Mouse (Mus musculus): Measurements from ENCODE around the gene Scyl1. TPM values are rescaled to one million over a fixed set of nuclear protein-coding genes. Genes with fewer than 3 reads are reported as not detected.

Gene Scyl1
- polyA plus RNA-seq, 1 experiment from 2014 or later, result 86.3 TPM

- Histone ChIP-seq H3K4me3 (ENCODE audit: low read depth, low read length) (no peak overlapping the region), H3K4me2 (ENCODE audit: low read length) (no peak overlapping the region), H3K4me1 (ENCODE audit: control insufficient read depth, insufficient read depth, low read length) (peaks cover 25% of the 10 kb centered on the region), H3K9ac (ENCODE audit: low read depth, low read length) (no peak overlapping the region), H3K36me3 (ENCODE audit: control insufficient read depth, insufficient read depth, low read length) (peaks cover 14% of the 10 kb centered on the region), H3K27me3 (ENCODE audit: control insufficient read depth, insufficient read depth, low read depth, low read length) (no peaks in the 10 kb centered on the region), H3K27ac (ENCODE audit: low read length) (no peak overlapping the region), H3K9me3 (replicated peaks; ENCODE audit: control insufficient read depth, low read length, poor library complexity, severe bottlenecking) (no peaks in the 10 kb centered on the region)
- 92% methylated on average over 6 of the region's 6 CpGs for WGBS
- no peak for ATAC-seq
These were observed 50.0 kb downstream of the Scyl1 start for GRCm38 (mm10) chr19:5721233-5721632.

DNA sequence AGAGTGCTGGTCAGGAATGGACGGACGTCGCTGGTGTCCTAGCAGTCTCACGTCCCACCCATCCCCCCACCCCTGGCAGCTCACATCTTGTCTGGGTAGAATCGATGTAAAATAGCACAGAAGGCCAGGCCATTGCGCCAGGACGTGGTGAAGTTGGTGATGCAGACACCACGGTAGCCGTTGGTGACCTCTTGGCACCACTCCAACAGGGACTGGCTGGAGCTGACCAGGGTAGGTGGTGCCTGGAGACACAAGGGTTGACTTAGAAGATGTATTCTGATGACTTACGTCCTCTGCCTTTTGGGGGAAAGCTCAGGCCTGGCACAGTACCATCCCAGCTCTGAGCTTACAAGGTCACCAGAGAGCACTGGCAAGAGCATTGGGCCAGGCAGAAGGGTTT lies 54.3 kb downstream of the Scyl1 start:
- Histone ChIP-seq H3K27ac (ENCODE audit: low read length) (peak overlapping the region; percentile 48), H3K36me3 (ENCODE audit: control insufficient read depth, insufficient read depth, low read length) (peaks cover 14% of the 10 kb centered on the region), H3K4me1 (ENCODE audit: control insufficient read depth, insufficient read depth, low read length) (peaks cover 23% of the 10 kb centered on the region), H3K9ac (ENCODE audit: low read depth, low read length) (peak overlapping the region; percentile 60; the same call in 1 of the 2 replicates), H3K4me2 (ENCODE audit: low read length) (peak overlapping the region; percentile 52), H3K27me3 (ENCODE audit: control insufficient read depth, insufficient read depth, low read depth, low read length) (no peaks in the 10 kb centered on the region), H3K9me3 (replicated peaks; ENCODE audit: control insufficient read depth, low read length, poor library complexity, severe bottlenecking) (no peaks in the 10 kb centered on the region), H3K4me3 (ENCODE audit: low read depth, low read length) (no peak overlapping the region)
- WGBS, result 49% methylated on average over 10 of the region's 10 CpGs
- no peak for ATAC-seq

GRCm38 (mm10) chr19:5715793-5716688 lies 55.2 kb downstream of the Scyl1 start:
- 17% methylated on average over 43 of the region's 43 CpGs for WGBS
- H3K27ac ChIP-seq (ENCODE audit: low read length), result peak overlapping the region; percentile 61
- H3K36me3 ChIP-seq (ENCODE audit: control insufficient read depth, insufficient read depth, low read length), result peaks cover 9% of the 10 kb centered on the region

GRCm38 (mm10) chr19:5713730-5714129 lies 57.5 kb downstream of the Scyl1 start:
- 23% methylated on average over 2 of the region's 2 CpGs for WGBS
- Histone ChIP-seq H3K9ac (ENCODE audit: low read depth, low read length) (no peak overlapping the region), H3K36me3 (ENCODE audit: control insufficient read depth, insufficient read depth, low read length) (peaks cover 8% of the 10 kb centered on the region), H3K4me3 (ENCODE audit: low read depth, low read length) (peak overlapping the region; percentile 2; the same call in 1 of the 2 replicates), H3K9me3 (replicated peaks; ENCODE audit: control insufficient read depth, low read length, poor library complexity, severe bottlenecking) (no peaks in the 10 kb centered on the region), H3K27me3 (ENCODE audit: control insufficient read depth, insufficient read depth, low read depth, low read length) (no peaks in the 10 kb centered on the region), H3K27ac (ENCODE audit: low read length) (no peak overlapping the region), H3K4me1 (ENCODE audit: control insufficient read depth, insufficient read depth, low read length) (peaks cover 23% of the 10 kb centered on the region), H3K4me2 (ENCODE audit: low read length) (peak overlapping the region; percentile 35)
- ATAC-seq, result no peak

More at GRCm38 (mm10) chr19:5715793-5716688, 55.2 kb downstream of the Scyl1 start:
- Histone ChIP-seq H3K9ac (ENCODE audit: low read depth, low read length) (peak overlapping the region; percentile 60), H3K4me2 (ENCODE audit: low read length) (peak overlapping the region; percentile 52), H3K27me3 (ENCODE audit: control insufficient read depth, insufficient read depth, low read depth, low read length) (no peaks in the 10 kb centered on the region), H3K4me1 (ENCODE audit: control insufficient read depth, insufficient read depth, low read length) (peaks cover 23% of the 10 kb centered on the region), H3K4me3 (ENCODE audit: low read depth, low read length) (peak overlapping the region; percentile 40), H3K9me3 (replicated peaks; ENCODE audit: control insufficient read depth, low read length, poor library complexity, severe bottlenecking) (no peaks in the 10 kb centered on the region)
- ATAC-seq, result peak; percentile 74

GRCm38 (mm10) chr19:5713255-5713654 lies 58.0 kb downstream of the Scyl1 start:
- Histone ChIP-seq H3K9ac (ENCODE audit: low read depth, low read length) (no peak overlapping the region), H3K36me3 (ENCODE audit: control insufficient read depth, insufficient read depth, low read length) (peaks cover 13% of the 10 kb centered on the region), H3K9me3 (replicated peaks; ENCODE audit: control insufficient read depth, low read length, poor library complexity, severe bottlenecking) (no peaks in the 10 kb centered on the region), H3K4me2 (ENCODE audit: low read length) (peak overlapping the region; percentile 35), H3K4me3 (ENCODE audit: low read depth, low read length) (no peak overlapping the region), H3K27me3 (ENCODE audit: control insufficient read depth, insufficient read depth, low read depth, low read length) (no peaks in the 10 kb centered on the region), H3K4me1 (ENCODE audit: control insufficient read depth, insufficient read depth, low read length) (peaks cover 23% of the 10 kb centered on the region), H3K27ac (ENCODE audit: low read length) (no peak overlapping the region)
- ATAC-seq, result no peak
- 83% methylated on average over 5 of the region's 5 CpGs for WGBS

DNA sequence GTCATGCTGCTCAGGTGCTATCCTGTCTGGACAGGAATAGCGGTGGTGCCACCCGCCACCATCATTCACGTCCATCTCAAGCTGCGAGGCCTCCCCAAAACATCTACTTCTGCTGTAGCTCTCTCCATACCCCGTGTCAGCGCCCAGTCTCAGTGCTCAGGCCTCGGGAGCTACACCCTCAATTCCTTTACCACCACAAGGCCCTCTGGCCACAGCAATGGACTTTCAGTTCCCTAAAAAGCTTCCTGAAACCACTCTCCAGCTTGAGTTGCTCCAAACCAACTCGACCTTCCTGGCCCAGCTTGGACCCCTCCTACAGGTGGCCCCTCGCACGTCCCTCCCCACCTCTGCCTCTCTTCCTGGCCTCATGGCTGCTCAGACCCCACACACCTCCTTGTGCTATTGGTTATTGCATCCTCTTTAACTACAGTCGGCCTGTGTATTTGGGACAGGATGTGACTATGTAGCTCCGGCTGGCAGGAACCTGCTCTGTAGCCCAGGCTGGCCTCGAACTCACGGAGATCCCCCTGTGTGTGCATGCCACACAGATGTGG lies 59.2 kb downstream of the Scyl1 start:
- 93% methylated on average over 14 of the region's 14 CpGs for WGBS
- ATAC-seq, result no peak
- Histone ChIP-seq H3K27me3 (ENCODE audit: control insufficient read depth, insufficient read depth, low read depth, low read length) (no peaks in the 10 kb centered on the region), H3K4me3 (ENCODE audit: low read depth, low read length) (no peak overlapping the region), H3K9ac (ENCODE audit: low read depth, low read length) (no peak overlapping the region), H3K4me1 (ENCODE audit: control insufficient read depth, insufficient read depth, low read length) (peaks cover 19% of the 10 kb centered on the region), H3K9me3 (replicated peaks; ENCODE audit: control insufficient read depth, low read length, poor library complexity, severe bottlenecking) (no peaks in the 10 kb centered on the region), H3K36me3 (ENCODE audit: control insufficient read depth, insufficient read depth, low read length) (peaks cover 13% of the 10 kb centered on the region), H3K4me2 (ENCODE audit: low read length) (no peak overlapping the region), H3K27ac (ENCODE audit: low read length) (no peak overlapping the region)

DNA sequence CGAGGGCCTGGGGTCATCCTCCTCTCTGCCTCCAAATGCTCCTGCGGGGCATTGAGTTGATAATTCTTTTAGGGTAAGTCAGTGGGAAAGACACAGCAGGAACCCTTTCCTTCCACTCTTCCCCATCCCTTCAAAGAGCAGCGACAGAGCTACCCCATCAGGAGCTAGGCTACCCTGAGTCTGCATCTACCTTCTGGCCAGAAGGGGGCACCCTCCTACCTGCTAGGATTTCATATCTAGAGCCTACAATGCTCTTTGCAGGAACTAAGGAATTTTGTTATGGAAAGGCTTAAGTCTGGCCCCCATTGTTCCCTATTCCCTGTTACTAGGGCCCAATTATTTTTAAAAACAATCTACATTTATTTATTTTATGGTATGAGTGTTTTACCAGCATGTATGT lies 60.0 kb downstream of the Scyl1 start:
- Histone ChIP-seq H3K27me3 (ENCODE audit: control insufficient read depth, insufficient read depth, low read depth, low read length) (no peaks in the 10 kb centered on the region), H3K27ac (ENCODE audit: low read length) (no peak overlapping the region), H3K9ac (ENCODE audit: low read depth, low read length) (no peak overlapping the region), H3K4me2 (ENCODE audit: low read length) (no peak overlapping the region), H3K4me1 (ENCODE audit: control insufficient read depth, insufficient read depth, low read length) (peaks cover 12% of the 10 kb centered on the region; the same call in 1 of the 2 replicates), H3K4me3 (ENCODE audit: low read depth, low read length) (no peak overlapping the region), H3K36me3 (ENCODE audit: control insufficient read depth, insufficient read depth, low read length) (peaks cover 15% of the 10 kb centered on the region), H3K9me3 (replicated peaks; ENCODE audit: control insufficient read depth, low read length, poor library complexity, severe bottlenecking) (no peaks in the 10 kb centered on the region)
- no peak for ATAC-seq
- 4% methylated on average over 3 of the region's 3 CpGs for WGBS

GRCm38 (mm10) chr19:5710581-5710980 lies 60.6 kb downstream of the Scyl1 start:
- WGBS, result 78% methylated on average over 8 of the region's 8 CpGs
- ATAC-seq, result no peak
- Histone ChIP-seq H3K4me2 (ENCODE audit: low read length) (no peak overlapping the region), H3K9ac (ENCODE audit: low read depth, low read length) (no peak overlapping the region), H3K27ac (ENCODE audit: low read length) (no peak overlapping the region), H3K27me3 (ENCODE audit: control insufficient read depth, insufficient read depth, low read depth, low read length) (no peaks in the 10 kb centered on the region), H3K9me3 (replicated peaks; ENCODE audit: control insufficient read depth, low read length, poor library complexity, severe bottlenecking) (no peaks in the 10 kb centered on the region), H3K36me3 (ENCODE audit: control insufficient read depth, insufficient read depth, low read length) (peaks cover 15% of the 10 kb centered on the region), H3K4me3 (ENCODE audit: low read depth, low read length) (no peak overlapping the region), H3K4me1 (ENCODE audit: control insufficient read depth, insufficient read depth, low read length) (peaks cover 10% of the 10 kb centered on the region; the same call in 1 of the 2 replicates)

DNA sequence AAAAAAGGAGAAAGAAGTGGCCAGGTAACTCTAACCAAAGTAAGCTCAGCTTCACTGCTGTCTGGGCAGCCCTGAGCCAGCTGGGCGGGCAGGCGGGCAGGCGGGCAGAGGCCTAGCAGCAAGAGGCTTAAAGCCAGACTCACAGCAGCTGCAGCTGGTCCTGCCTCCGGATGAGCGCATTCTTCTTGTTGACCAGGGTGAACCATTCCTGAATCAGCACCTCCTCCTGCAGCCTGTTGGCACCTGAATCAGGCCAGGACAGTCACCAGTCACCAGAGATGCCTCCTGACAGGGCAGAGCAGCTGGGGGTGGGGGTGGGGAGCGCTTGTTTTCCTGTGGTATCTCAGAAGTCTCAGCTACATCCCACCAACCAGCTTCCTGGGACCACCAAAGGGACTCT lies 61.2 kb downstream of the Scyl1 start:
- no peak overlapping the region for H3K4me2 ChIP-seq (ENCODE audit: low read length)
- H3K27ac ChIP-seq (ENCODE audit: low read length), result no peak overlapping the region
- H3K4me3 ChIP-seq (ENCODE audit: low read depth, low read length), result no peak overlapping the region
- H3K4me1 ChIP-seq (ENCODE audit: control insufficient read depth, insufficient read depth, low read length), result peaks cover 7% of the 10 kb centered on the region; the same call in 1 of the 2 replicates
- ATAC-seq, result no peak
- no peak overlapping the region for H3K9ac ChIP-seq (ENCODE audit: low read depth, low read length)
- H3K36me3 ChIP-seq (ENCODE audit: control insufficient read depth, insufficient read depth, low read length), result peaks cover 15% of the 10 kb centered on the region
- 98% methylated on average over 6 of the region's 6 CpGs for WGBS
- no peaks in the 10 kb centered on the region for H3K9me3 ChIP-seq (replicated peaks; ENCODE audit: control insufficient read depth, low read length, poor library complexity, severe bottlenecking)
- H3K27me3 ChIP-seq (ENCODE audit: control insufficient read depth, insufficient read depth, low read depth, low read length), result no peaks in the 10 kb centered on the region

Data from midbrain, embryonic 16.5 days (tissue).